Mouse (Mus musculus): ENCODE data around the gene Mast1. TPM values are rescaled to one million over a fixed set of nuclear protein-coding genes. Genes with fewer than 3 reads are reported as not detected.

Mast1 gene
- polyA plus RNA-seq, 1 experiment, result 0.20 TPM

DNA sequence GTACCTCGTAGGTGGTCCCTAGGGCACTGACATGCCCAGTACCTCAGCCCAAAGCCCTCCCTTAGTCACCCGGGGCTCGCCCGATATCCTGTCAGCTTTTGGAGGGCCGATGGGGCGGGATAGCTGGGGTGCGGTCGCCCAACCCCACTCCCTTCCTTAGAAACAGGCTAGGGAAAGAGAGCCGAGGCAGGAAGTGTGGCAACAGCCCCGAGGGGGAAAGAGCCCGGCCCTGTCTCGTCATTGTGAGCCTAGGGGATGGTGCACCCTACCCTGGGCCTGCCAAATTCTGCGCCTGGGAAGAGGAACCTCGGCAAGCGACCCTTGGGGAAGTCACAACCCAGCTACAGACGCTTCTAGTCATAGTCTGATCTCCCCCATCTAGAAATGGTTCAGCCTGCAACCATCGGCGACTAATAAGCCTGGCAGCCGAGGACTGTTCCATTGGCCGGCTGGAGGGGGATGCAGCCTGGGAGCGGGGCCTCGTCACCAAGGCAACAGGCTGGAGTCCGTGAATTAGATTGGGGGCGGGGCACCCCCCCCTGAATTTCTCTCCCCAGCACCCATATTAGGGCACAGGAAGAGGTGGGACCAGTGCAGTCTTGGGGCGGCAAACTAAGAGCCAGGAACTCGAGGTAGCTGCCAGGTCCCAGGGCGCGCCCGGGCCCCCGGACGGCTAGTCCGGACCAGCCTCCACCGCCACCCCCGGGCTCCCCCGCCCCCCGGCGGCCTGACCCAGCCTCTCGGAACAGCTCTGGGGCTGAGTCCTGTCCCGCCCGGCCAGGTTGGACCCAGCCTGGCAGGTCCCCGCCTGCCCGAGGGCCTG, 42.7 kb upstream of the Mast1 start:
- TF ChIP-seq GATA1 (IDR thresholded peaks at IDR 0.05; ENCODE audit: borderline replicate concordance, low read length) (no peak), FLI1 (IDR thresholded peaks at IDR 0.05; ENCODE audit: low read length) (no peak)
- Histone ChIP-seq H3K36me3 (replicated peaks; ENCODE audit: low read length) (peaks cover 4% of the 10 kb centered on the region), H3K4me3 (replicated peaks) (peak overlapping the region; percentile 100), H3K27me3 (replicated peaks) (no peaks in the 10 kb centered on the region), H3K4me1 (peaks cover 73% of the 10 kb centered on the region), H3K9me3 (no peaks in the 10 kb centered on the region)

DNA sequence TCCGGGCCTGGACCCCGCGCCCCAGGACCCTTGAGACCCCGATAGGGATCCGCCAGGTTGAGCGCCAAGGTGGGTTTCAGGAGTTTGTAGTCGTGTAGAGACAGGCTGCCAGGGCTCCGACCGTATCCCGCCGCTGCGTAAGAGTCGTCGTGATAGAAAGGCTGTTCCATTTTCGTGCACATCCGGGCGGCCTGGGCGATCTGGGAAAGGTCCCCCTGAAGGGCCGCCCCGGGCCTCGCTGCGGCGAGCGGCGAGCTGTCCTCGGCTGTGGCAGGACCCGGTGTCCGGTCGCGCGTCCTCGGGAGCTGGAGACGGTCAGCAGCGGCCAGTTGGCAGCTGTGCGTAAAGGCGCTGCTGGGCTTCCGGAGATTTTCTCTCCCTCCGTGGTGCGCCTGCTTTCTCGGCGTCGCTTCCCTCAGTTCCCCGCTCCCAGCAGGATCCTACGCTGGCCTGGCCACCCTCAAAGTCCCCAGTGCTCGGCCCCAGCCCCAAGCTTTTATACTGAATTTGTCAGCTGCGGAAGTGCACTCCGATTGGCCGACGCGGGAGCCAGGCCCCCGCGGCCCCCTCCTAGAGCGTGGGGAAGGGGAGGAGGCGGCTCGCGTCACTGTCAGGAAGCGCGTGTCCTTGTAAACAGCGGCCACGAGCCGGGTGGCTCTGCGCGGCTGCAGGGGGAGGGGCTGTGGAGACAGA, 41.2 kb upstream of the Mast1 start, which contains the start of gene Junb:
TSS of gene Junb (minus strand) at position 471 of the 693 bp plus-strand sequence.
- peak; percentile 49; the same call in 1 of the 2 replicates for TF ChIP-seq FLI1 (IDR thresholded peaks at IDR 0.05; ENCODE audit: low read length)
- no peak for TF ChIP-seq GATA1 (IDR thresholded peaks at IDR 0.05; ENCODE audit: borderline replicate concordance, low read length)
- Histone ChIP-seq H3K27me3 (replicated peaks) (no peaks in the 10 kb centered on the region), H3K9me3 (no peaks in the 10 kb centered on the region), H3K4me1 (peaks cover 71% of the 10 kb centered on the region), H3K4me3 (replicated peaks) (peak within 1 kb of the TSS; percentile 100), H3K36me3 (replicated peaks; ENCODE audit: low read length) (peaks cover 12% of the 10 kb centered on the region)

DNA sequence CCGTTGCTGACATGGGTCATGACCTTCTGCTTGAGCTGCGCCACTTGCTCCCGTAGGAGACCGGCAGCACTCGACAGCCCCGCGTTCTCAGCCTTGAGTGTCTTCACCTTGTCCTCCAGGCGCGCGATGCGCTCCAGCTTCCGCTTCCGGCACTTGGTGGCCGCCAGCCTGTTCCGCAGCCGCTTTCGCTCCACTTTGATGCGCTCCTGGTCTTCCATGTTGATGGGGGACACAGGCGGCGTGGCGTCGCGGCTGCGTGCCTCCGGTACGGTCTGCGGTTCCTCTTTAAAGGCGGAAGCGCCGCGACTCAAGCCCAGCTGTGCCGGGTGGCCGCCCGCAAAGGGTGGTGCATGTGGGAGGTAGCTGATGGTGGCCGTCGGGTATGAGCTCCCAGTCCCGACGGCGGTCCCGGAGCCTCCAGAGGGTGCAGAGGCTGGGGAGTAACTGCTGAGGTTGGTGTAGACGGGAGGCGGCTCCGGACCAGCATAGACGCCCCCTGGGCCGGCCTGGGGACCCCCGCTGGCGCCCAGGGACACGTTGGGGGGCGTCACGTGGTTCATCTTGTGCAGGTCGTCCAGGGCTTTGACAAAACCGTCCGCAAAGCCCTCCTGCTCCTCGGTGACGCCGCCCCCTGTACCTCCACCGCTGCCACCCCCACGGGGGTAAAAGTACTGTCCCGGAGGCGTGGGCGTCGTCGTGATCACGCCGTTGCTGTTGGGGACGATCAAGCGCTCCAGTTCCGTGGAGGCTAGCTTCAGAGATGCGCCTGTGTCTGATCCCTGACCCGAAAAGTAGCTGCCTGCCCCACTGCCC, 40.5 kb upstream of the Mast1 start:
- Histone ChIP-seq H3K36me3 (replicated peaks; ENCODE audit: low read length) (peaks cover 19% of the 10 kb centered on the region), H3K27me3 (replicated peaks) (no peaks in the 10 kb centered on the region), H3K9me3 (no peaks in the 10 kb centered on the region), H3K4me3 (replicated peaks) (peak overlapping the region; percentile 100), H3K4me1 (peaks cover 71% of the 10 kb centered on the region)
- TF ChIP-seq GATA1 (IDR thresholded peaks at IDR 0.05; ENCODE audit: borderline replicate concordance, low read length) (no peak), FLI1 (IDR thresholded peaks at IDR 0.05; ENCODE audit: low read length) (no peak)

DNA sequence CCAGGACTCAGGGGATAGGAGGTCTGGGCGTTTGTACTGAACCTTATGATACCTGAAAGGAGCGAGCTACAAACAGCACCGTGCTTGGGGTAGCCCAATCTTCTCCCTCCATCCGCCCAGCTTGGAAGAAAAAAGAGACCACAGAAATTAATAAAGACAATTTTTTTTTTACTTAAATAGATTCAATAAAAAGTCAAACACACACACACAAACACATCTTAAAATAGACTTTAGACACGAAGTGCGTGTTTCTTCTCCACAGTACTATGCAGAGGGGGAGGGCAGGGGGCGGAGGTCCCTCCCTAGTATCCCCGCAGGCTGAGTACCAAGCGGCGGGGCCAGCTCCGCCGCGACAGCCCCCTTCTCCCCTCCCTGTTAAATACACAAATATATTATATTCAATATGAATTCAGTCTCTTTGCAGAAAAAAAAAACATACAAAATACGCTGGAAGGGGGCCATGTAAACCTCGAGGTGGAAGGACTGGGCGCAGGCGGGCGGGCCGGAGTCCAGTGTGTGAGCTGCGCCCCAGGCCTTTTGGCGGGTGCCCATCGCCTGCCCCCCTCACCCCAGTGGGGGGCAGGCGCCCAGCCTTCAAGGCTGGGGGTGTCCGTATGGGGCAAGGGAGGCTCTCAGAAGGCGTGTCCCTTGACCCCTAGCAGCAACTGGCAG, 39.7 kb upstream of the Mast1 start:
- peak overlapping the region; percentile 100 for H3K4me3 ChIP-seq (replicated peaks)
- H3K4me1 ChIP-seq, result peaks cover 66% of the 10 kb centered on the region
- TF ChIP-seq FLI1 (IDR thresholded peaks at IDR 0.05; ENCODE audit: low read length), result no peak
- TF ChIP-seq GATA1 (IDR thresholded peaks at IDR 0.05; ENCODE audit: borderline replicate concordance, low read length), result no peak
- H3K36me3 ChIP-seq (replicated peaks; ENCODE audit: low read length), result peaks cover 26% of the 10 kb centered on the region
- H3K27me3 ChIP-seq (replicated peaks), result no peaks in the 10 kb centered on the region
- H3K9me3 ChIP-seq, result no peaks in the 10 kb centered on the region

DNA sequence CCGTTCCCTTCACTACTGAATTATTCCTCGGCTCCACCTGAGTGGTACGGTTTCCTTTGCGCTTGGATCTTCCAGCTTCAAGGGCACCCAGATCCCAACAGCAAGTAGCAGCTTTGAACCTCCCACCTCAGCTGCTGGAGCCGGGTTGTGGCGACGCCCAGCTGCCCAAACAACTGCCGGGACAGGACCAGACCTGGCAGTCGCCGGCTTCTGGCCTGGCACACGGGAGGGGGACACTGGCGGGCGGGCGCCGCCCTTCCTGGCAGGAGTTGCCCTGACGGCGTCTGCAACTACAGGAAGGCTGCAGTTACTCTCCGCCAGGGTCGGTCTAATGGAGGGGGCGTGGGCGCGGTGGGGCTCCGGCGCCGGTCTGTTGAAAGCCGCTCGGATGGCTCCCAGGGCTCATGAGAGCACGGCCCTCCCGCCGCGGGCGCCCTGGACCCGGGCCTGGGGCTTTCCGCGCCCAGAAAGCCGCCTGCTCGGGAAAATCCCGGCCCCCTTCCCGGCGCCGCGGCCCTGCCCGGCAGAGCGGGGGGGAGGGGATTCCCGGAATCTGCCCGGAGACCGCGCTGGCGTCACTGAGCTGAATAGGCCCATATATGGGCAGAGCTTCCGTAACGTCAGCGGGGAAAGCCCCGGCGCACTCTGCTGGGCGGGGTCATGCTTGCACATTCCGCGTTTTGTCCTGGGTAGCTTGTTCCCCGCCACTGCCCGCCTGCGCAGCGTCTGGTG, 39.0 kb upstream of the Mast1 start:
- TF ChIP-seq FLI1 (IDR thresholded peaks at IDR 0.05; ENCODE audit: low read length) (no peak), GATA1 (IDR thresholded peaks at IDR 0.05; ENCODE audit: borderline replicate concordance, low read length) (no peak)
- Histone ChIP-seq H3K27me3 (replicated peaks) (no peaks in the 10 kb centered on the region), H3K4me1 (peaks cover 66% of the 10 kb centered on the region), H3K36me3 (replicated peaks; ENCODE audit: low read length) (peaks cover 33% of the 10 kb centered on the region), H3K9me3 (no peaks in the 10 kb centered on the region), H3K4me3 (replicated peaks) (peak overlapping the region; percentile 100)

DNA sequence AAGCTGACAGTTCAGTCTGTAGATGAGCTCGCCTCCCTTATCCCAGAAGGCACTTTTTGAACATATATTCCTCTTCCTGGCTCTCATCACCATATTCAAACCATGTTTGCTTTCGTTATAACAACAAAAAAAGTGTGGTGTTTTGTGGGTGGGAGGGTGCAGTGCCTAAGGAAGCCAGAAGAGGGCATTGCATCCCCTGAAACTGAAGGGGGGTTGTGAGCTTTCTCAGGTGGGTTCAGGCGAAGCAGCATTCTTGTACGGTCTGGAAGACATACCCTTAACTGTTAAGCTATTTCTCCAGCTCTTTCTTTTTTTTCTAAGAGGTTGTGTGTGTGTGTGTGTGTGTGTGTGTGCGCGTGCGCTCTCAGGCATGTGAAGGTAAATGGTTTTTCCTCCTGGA, 38.3 kb upstream of the Mast1 start:
- peaks cover 41% of the 10 kb centered on the region for H3K36me3 ChIP-seq (replicated peaks; ENCODE audit: low read length)
- H3K4me3 ChIP-seq (replicated peaks), result peak overlapping the region; percentile 100
- peaks cover 66% of the 10 kb centered on the region for H3K4me1 ChIP-seq
- H3K9me3 ChIP-seq, result no peaks in the 10 kb centered on the region
- TF ChIP-seq GATA1 (IDR thresholded peaks at IDR 0.05; ENCODE audit: borderline replicate concordance, low read length) (no peak), FLI1 (IDR thresholded peaks at IDR 0.05; ENCODE audit: low read length) (no peak)
- H3K27me3 ChIP-seq (replicated peaks), result no peaks in the 10 kb centered on the region

DNA sequence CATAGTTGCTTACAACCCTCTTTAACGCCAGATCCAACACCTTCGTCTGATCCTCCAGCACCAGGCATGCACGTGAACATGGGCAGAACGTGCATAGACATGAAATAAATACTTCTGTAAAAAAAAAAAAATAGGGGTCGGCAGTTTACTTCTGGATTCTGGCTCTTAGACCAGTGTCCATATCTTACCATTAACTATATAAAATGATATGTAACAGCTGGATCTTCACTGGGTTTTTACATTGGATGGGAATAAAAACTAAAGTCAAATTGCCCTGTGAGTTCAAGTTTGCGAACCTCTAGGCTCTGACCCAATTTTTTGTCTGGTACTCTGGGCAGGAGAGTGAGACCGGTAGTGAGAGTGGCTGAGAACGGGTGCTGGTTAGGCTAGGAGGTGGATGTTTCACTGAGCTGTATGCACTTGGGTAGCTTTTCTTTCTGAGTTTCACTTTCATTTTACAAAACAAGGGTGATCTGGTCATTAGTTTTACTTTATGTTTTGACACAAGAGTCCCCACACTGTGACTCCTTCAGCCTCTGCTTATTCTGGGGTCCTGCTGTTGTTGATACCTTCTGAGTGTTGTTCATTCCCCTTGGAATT, 37.5 kb upstream of the Mast1 start:
- Histone ChIP-seq H3K4me1 (peaks cover 66% of the 10 kb centered on the region), H3K4me3 (replicated peaks) (peak overlapping the region; percentile 100), H3K36me3 (replicated peaks; ENCODE audit: low read length) (peaks cover 42% of the 10 kb centered on the region), H3K9me3 (no peaks in the 10 kb centered on the region), H3K27me3 (replicated peaks) (no peaks in the 10 kb centered on the region)
- no peak for TF ChIP-seq GATA1 (IDR thresholded peaks at IDR 0.05; ENCODE audit: borderline replicate concordance, low read length)
- TF ChIP-seq FLI1 (IDR thresholded peaks at IDR 0.05; ENCODE audit: low read length), result no peak

DNA sequence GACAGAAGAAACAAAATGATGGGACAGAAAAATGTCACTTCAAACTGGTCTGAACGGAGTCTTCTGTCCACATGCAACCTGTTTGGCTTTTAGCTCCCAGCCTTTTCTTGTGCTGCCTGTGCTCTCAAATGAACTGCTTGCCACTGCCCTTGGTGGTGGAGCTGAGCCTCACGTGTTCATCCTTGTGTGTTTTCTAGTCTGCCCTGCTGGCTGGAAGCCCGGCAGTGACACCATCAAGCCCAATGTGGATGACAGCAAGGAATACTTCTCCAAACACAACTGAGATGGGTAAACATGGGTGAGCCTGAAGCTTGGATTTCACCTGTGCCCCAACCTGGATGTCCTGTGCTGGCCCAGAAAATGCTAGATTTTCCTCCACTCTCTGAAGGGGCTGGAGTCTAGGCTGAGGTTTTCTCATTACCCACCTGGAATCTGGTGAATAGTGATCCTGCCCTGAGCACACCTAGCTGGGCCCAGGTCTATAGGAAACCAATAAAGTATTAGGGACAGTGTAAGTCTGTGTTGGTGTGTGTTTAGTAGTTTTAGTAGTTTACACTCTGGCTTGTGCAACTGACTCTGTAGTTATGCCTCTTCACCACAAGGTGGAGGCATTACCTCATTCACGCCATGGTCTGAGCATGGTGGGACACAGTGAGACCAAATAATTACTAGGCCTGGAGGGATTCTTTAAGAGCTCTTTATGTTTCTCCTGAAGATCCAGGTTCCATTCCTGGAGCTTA, 36.8 kb upstream of the Mast1 start:
- Histone ChIP-seq H3K27me3 (replicated peaks) (no peaks in the 10 kb centered on the region), H3K36me3 (replicated peaks; ENCODE audit: low read length) (peaks cover 42% of the 10 kb centered on the region), H3K4me3 (replicated peaks) (peak overlapping the region; percentile 100), H3K9me3 (no peaks in the 10 kb centered on the region), H3K4me1 (peaks cover 64% of the 10 kb centered on the region)
- TF ChIP-seq FLI1 (IDR thresholded peaks at IDR 0.05; ENCODE audit: low read length) (no peak), GATA1 (IDR thresholded peaks at IDR 0.05; ENCODE audit: borderline replicate concordance, low read length) (no peak)

Measured in megakaryocyte, embryonic 14.5 days (primary cell).